Mouse (Mus musculus) limb, embryonic 11.5 days (tissue): ENCODE measurements around the gene Ifnab. TPM values are rescaled to one million over a fixed set of nuclear protein-coding genes. Genes with fewer than 3 reads are reported as not detected.

ENCODE experiments used
- ATAC-seq: fragments of 200-750 bp; cut with Nextera tagmentation; 2 replicates; pipeline ENCODE4 v1.8.0; 2017; ENCODE audit warnings: low read depth; ENCODE audit not compliant: insufficient number of reproducible peaks, low FRiP score, low TSS enrichment
- DNase-seq: peaks from one replicate; pipeline ENCODE4 v3.0.0-alpha.2; 2015; ENCODE audit warnings: low spot score
- H3K27ac ChIP-seq: fragments of 300-500 bp; sonication (generic); replicated peaks from 2 replicates; pipeline ENCODE4 v1.5.1; 2014; ENCODE audit warnings: low read depth, mild to moderate bottlenecking, low read length
- H3K27me3 ChIP-seq: fragments of 300-500 bp; sonication (generic); 2 replicates; pipeline ENCODE4 v1.6.1; 2014; ENCODE audit warnings: mild to moderate bottlenecking, low read length, mixed read lengths; ENCODE audit not compliant: control insufficient read depth, insufficient read depth
- H3K36me3 ChIP-seq: fragments of 300-500 bp; sonication (generic); 2 replicates; pipeline ENCODE4 v1.6.1; 2014; ENCODE audit warnings: mild to moderate bottlenecking, low read length, moderate library complexity, mixed read lengths; ENCODE audit not compliant: control insufficient read depth, insufficient read depth
- H3K4me1 ChIP-seq: fragments of 300-500 bp; sonication (generic); 2 replicates; pipeline ENCODE4 v1.6.1; 2014; ENCODE audit warnings: low read length, mixed read lengths; ENCODE audit not compliant: control insufficient read depth, insufficient read depth
- H3K4me2 ChIP-seq: fragments of 300-500 bp; sonication (generic); 2 replicates; pipeline ENCODE4 v1.6.1; 2014; ENCODE audit warnings: low read depth, mild to moderate bottlenecking, moderate library complexity; ENCODE audit not compliant: severe bottlenecking
- H3K4me3 ChIP-seq: fragments of 300-500 bp; sonication (generic); 2 replicates; pipeline ENCODE4 v1.5.1; 2014; ENCODE audit warnings: low read depth, low read length
- H3K9ac ChIP-seq: fragments of 300-500 bp; sonication (generic); 2 replicates; pipeline ENCODE4 v1.6.1; 2014; ENCODE audit warnings: mild to moderate bottlenecking, low read length
- H3K9me3 ChIP-seq: fragments of 300-500 bp; sonication (generic); 2 replicates; pipeline ENCODE4 v1.6.1; 2016; ENCODE audit warnings: low read length; ENCODE audit not compliant: control insufficient read depth
- WGBS: fragments of 180-500 bp; shearing (Covaris S2); extraction: QIAGEN DNeasy Blood & Tissue Kit; methylation state at CpG from one replicate; pipeline ENCODE4 v1.1.7; 2014; 5-methylcytosine and 5-hydroxymethylcytosine counted together
- polyA plus RNA-seq: library from polyadenylated mRNA; unstranded; fragments of >200 nt; fragmentation: Nextera tagmentation; extraction: Ambion mirVana; gene quantifications from 2 replicates; pipeline ENCODE4 v1.2.1, GENCODE M21; 2014

Ifnab gene
- polyA plus RNA-seq, 1 experiment from 2014 or later, result not detected

DNA sequence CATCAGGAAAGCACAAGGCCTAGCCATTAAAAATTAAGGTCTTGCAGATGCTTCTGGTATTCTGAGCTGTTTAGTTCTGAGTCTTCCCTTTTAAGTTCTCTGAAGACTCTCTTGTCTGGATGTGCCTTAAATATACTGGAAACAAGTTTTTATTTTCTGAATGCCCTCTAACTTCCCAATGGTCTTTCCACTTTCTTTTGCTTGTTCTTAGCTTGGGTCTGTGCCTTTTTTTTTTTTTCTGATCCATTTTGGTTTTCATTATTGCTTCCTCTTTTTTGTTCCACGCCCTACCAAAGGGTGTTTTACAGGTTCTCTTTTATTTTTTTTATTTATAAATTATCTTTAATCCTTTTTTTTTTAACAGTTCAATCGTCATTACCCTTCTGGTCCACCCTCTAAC lies 46.8 kb downstream of the Ifnab start, which contains the start of gene Ifna13:
TSS of gene Ifna13 (minus strand) at position 101 of the 400 bp plus-strand sequence.
- Histone ChIP-seq H3K9me3 (no peaks in the 10 kb centered on the region), H3K9ac (no peak within 1 kb of the TSS), H3K36me3 (no peaks in the 10 kb centered on the region), H3K4me3 (no peak within 1 kb of the TSS), H3K4me1 (no peaks in the 10 kb centered on the region), H3K27ac (no peak within 1 kb of the TSS), H3K4me2 (no peak within 1 kb of the TSS), H3K27me3 (no peaks in the 10 kb centered on the region)
- DNase-seq, result no peak
- 64% methylated on average over 2 of the region's 2 CpGs for WGBS
- ATAC-seq, result no peak

DNA sequence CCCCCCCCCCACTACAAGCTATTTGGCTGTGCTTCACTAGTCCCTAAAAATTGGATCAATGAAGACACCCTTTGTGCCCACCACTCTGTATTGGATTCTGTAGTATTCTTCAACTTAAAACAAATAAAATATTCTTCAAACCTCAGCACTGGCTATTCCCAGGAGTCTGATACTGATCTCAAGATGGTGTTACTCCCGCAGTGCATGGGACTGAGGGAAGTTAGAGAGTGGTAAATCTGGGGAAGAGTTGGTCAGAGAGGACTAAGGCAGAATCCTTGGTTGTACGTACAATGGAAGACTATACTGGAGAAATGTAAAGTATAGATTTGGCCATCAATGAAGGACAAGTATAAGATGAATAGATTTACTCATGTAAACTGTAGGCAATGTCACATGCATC lies 48.6 kb downstream of the Ifnab start:
- no peak overlapping the region for H3K4me2 ChIP-seq
- H3K9me3 ChIP-seq, result no peaks in the 10 kb centered on the region
- DNase-seq, result no peak
- 44% methylated on average over 2 of the region's 2 CpGs for WGBS
- H3K36me3 ChIP-seq, result no peaks in the 10 kb centered on the region
- no peak overlapping the region for H3K4me3 ChIP-seq
- H3K27ac ChIP-seq, result no peak overlapping the region
- ATAC-seq, result no peak
- H3K4me1 ChIP-seq, result no peaks in the 10 kb centered on the region
- H3K27me3 ChIP-seq, result no peaks in the 10 kb centered on the region
- H3K9ac ChIP-seq, result no peak overlapping the region

DNA sequence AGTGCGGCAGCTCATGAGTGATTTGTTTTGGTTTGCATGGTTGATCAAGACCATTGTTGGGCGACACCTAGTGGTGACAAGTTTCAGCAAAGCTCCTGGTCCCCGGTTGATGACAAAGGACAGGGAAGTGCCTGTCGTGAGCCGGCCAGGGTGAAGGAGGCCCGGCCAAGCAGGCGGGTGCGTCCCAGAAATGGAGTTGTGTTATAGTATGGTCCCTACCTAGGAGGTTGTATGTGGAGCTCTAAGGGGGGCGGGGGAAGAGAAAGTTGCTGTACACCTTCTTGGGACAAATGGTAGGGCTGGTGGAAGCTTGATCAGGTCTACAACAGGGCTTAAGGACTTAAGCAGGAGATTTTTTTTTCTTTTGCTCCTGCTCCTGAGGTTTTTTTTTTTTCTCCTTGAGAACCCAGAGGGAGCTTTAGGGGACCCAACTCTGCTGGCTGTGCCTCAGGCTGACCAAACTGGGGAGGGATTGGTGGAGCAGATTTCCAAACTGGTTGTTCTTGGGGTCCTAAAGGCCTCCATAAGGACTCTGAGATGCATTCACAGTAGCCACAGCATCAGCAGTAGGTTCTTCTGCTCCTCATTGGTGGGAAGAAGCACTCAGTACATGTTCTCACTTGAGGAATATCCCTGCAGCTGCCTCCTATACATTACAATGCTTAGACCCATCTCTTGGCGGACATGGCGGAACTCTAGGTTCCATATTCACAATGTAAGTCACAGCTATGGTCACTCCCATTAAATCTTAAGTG lies 49.9 kb downstream of the Ifnab start:
- Histone ChIP-seq H3K4me1 (no peaks in the 10 kb centered on the region), H3K27me3 (no peaks in the 10 kb centered on the region), H3K9ac (no peak overlapping the region), H3K27ac (no peak overlapping the region), H3K36me3 (no peaks in the 10 kb centered on the region), H3K4me2 (no peak overlapping the region), H3K4me3 (no peak overlapping the region; the same call in 1 of the 2 replicates), H3K9me3 (no peaks in the 10 kb centered on the region)
- 23% methylated on average over 11 of the region's 11 CpGs for WGBS
- DNase-seq (peak; percentile 99), ATAC-seq (peak; percentile 93)

DNA sequence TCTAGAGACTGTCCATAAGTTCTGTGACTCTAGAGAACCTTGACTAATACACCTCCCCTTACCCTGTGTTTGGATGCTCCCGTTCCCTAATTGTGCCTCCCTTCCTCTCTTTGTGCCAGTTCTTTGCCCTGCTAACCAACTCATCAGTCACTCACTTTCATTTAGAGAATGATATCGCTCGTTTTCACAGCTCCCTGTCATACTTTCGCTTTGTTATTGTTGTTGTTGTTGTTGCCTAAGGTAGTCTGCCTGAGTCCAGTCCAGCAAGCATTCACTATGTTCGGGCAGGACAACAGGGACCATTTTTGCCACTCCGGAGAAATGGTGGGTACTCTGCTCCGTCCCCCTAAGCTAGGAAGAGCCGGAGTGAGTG lies 50.5 kb downstream of the Ifnab start:
- DNase-seq (no peak), ATAC-seq (no peak)
- Histone ChIP-seq H3K4me2 (peak overlapping the region; percentile 19; the same call in 1 of the 2 replicates), H3K4me3 (no peak overlapping the region; the same call in 1 of the 2 replicates), H3K4me1 (no peaks in the 10 kb centered on the region), H3K36me3 (no peaks in the 10 kb centered on the region), H3K9me3 (no peaks in the 10 kb centered on the region), H3K9ac (no peak overlapping the region), H3K27me3 (no peaks in the 10 kb centered on the region), H3K27ac (no peak overlapping the region)
- 72% methylated on average over 8 of the region's 8 CpGs for WGBS

Other genes starting within 250 kb of the Ifnab start
- gene Ifnb1, start 168.6 kb downstream of the Ifnab start, polyA plus RNA-seq, result not detected in 2 replicates
- gene Ifna15, start 133.1 kb downstream of the Ifnab start, polyA plus RNA-seq, result not detected in 2 replicates
- not detected in 2 replicates for gene Ifna14, start 119.6 kb downstream of the Ifnab start, polyA plus RNA-seq
- not detected in 2 replicates for gene Ifna9, start 99.0 kb downstream of the Ifnab start, polyA plus RNA-seq
- gene Ifna12, start 88.0 kb downstream of the Ifnab start, polyA plus RNA-seq, result not detected in 2 replicates
- gene C87499, start 56.9 kb downstream of the Ifnab start, polyA plus RNA-seq, result not detected in 2 replicates
- gene Ifna13, start 46.9 kb downstream of the Ifnab start, polyA plus RNA-seq, result not detected in 2 replicates
- gene Ifna16, start 14.4 kb downstream of the Ifnab start, polyA plus RNA-seq, result not detected in 2 replicates
- gene Ifna2, start 7.4 kb downstream of the Ifnab start, polyA plus RNA-seq, result not detected in 2 replicates
- gene Gm26566, start 30.4 kb upstream of the Ifnab start, polyA plus RNA-seq, result 0.81 and 1.5 TPM in 2 replicates
- gene Klhl9, start 31.1 kb upstream of the Ifnab start, polyA plus RNA-seq, result 139 and 140 TPM in 2 replicates
- not detected in 2 replicates for gene Gm13271, start 63.5 kb upstream of the Ifnab start, polyA plus RNA-seq
- gene Gm13283, start 68.8 kb upstream of the Ifnab start, polyA plus RNA-seq, result 0.13 TPM in 1 of 2 replicates, not detected in the other
- gene Gm13290, start 82.5 kb upstream of the Ifnab start, polyA plus RNA-seq, result 0.38 TPM in 1 of 2 replicates, not detected in the other
- not detected in 2 replicates for gene Gm13289, start 85.6 kb upstream of the Ifnab start, polyA plus RNA-seq
- not detected in 2 replicates for gene Gm13272, start 88.5 kb upstream of the Ifnab start, polyA plus RNA-seq
- not detected in 2 replicates for gene Ifnz, start 90.8 kb upstream of the Ifnab start, polyA plus RNA-seq
- gene Gm13276, start 94.3 kb upstream of the Ifnab start, polyA plus RNA-seq, result not detected in 2 replicates
- gene Gm13277, start 97.3 kb upstream of the Ifnab start, polyA plus RNA-seq, result not detected in 2 replicates
- not detected in 2 replicates for gene Gm13278, start 100.2 kb upstream of the Ifnab start, polyA plus RNA-seq
- gene Gm13275, start 103.1 kb upstream of the Ifnab start, polyA plus RNA-seq, result not detected in 2 replicates
- gene Gm13279, start 106.0 kb upstream of the Ifnab start, polyA plus RNA-seq, result not detected in 2 replicates
- gene Gm13285, start 108.3 kb upstream of the Ifnab start, polyA plus RNA-seq, result 1.1 and 1.4 TPM in 2 replicates
- gene Gm13287, start 111.9 kb upstream of the Ifnab start, polyA plus RNA-seq, result not detected in 2 replicates
- not detected in 2 replicates for gene Gm13288, start 114.2 kb upstream of the Ifnab start, polyA plus RNA-seq
- gene Ifna7, start 124.9 kb upstream of the Ifnab start, polyA plus RNA-seq, result not detected in 2 replicates
- gene Ifna11, start 128.6 kb upstream of the Ifnab start, polyA plus RNA-seq, result not detected in 2 replicates
- not detected in 2 replicates for gene Ifna6, start 136.1 kb upstream of the Ifnab start, polyA plus RNA-seq
- gene Ifna5, start 144.2 kb upstream of the Ifnab start, polyA plus RNA-seq, result not detected in 2 replicates
- gene Ifna4, start 150.5 kb upstream of the Ifnab start, polyA plus RNA-seq, result not detected in 2 replicates
- gene Ifna1, start 158.7 kb upstream of the Ifnab start, polyA plus RNA-seq, result not detected in 2 replicates
- gene Ifne, start 188.8 kb upstream of the Ifnab start, polyA plus RNA-seq, result not detected in 2 replicates